Mouse (Mus musculus): ENCODE measurements at regions not wholly inside any gene's neighbourhood (a gene's known extent, or its start where the extent isn't known, plus 50 kb on each side); places are given as distances from the start of the nearest gene placed in this dataset.

DNA sequence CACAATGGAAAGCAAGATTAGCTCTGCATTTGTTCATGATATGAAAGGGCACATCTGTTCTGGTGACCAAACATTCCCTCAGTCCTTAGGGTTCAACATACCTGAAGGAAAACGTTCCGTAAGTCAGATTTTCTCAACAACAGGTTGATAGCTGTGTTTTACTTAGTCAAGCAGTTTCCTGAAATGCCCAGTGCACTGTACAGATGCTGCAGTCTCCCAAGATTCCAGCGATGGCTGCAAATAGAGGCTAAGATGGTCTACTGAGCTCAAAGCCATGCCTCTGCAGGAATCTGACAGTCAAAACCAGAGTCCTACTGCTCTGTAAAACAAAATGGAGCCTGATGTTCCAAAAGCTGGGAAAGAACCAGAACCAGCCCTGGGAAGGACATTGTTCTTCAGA lies 268.5 kb upstream of the Myo3a start:
- Histone ChIP-seq H3K36me3 (ENCODE audit: control insufficient read depth, insufficient read depth, low read length) (no peaks in the 10 kb centered on the region), H3K4me3 (ENCODE audit: low read depth, low read length) (no peak overlapping the region), H3K27ac (ENCODE audit: insufficient read depth, low read depth, low read length) (no peak overlapping the region), H3K27me3 (ENCODE audit: control insufficient read depth, insufficient read depth, low read length) (no peaks in the 10 kb centered on the region), H3K4me1 (ENCODE audit: control insufficient read depth, insufficient read depth, insufficient read length, low read length) (no peaks in the 10 kb centered on the region)
- 52% methylated on average over 3 of the region's 3 CpGs for WGBS
- TF ChIP-seq CTCF (IDR thresholded peaks at IDR 0.05; ENCODE audit: extremely low read depth, insufficient read length, insufficient replicate concordance, low read depth, low read length) (no peak), POLR2A (IDR thresholded peaks at IDR 0.05; ENCODE audit: low read depth, low read length) (no peak)

DNA sequence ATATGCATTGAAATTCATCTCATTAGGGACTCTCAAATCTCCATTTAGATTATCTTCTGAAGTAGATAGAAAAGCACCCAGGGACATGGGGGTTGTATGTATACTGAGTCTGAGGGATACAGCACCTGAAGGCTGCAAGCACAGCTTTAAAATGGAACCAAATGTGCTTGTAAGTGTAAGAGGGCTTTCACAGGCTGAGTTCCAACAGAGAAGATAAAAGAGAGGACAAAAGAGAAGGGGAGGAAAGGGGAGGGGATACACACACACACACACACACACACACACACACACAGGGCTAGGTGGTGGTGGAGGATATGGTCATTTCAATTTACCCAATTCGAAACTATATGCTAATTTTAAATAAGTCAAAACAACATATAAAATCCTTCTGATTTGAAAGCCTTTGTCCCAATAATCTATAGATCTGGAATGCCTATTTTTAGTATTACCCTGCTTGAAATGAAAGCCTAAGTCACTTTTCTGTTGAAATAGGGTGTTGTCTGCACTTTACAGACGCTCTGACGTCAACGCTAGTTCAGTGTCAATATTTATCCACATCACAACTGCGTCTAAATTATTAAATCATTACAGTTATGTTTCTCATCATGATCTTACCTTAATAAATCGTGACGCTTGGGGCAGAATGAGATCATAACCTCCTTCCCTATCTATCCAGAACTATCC lies 263.8 kb upstream of the Myo3a start:
- Histone ChIP-seq H3K4me3 (ENCODE audit: low read depth, low read length) (no peak overlapping the region), H3K4me1 (ENCODE audit: control insufficient read depth, insufficient read depth, insufficient read length, low read length) (no peaks in the 10 kb centered on the region), H3K27me3 (ENCODE audit: control insufficient read depth, insufficient read depth, low read length) (no peaks in the 10 kb centered on the region), H3K36me3 (ENCODE audit: control insufficient read depth, insufficient read depth, low read length) (no peaks in the 10 kb centered on the region), H3K27ac (ENCODE audit: insufficient read depth, low read depth, low read length) (no peak overlapping the region)
- TF ChIP-seq CTCF (IDR thresholded peaks at IDR 0.05; ENCODE audit: extremely low read depth, insufficient read length, insufficient replicate concordance, low read depth, low read length), result no peak
- no peak for TF ChIP-seq POLR2A (IDR thresholded peaks at IDR 0.05; ENCODE audit: low read depth, low read length)
- WGBS, result 7% methylated on average over 7 of the region's 7 CpGs

DNA sequence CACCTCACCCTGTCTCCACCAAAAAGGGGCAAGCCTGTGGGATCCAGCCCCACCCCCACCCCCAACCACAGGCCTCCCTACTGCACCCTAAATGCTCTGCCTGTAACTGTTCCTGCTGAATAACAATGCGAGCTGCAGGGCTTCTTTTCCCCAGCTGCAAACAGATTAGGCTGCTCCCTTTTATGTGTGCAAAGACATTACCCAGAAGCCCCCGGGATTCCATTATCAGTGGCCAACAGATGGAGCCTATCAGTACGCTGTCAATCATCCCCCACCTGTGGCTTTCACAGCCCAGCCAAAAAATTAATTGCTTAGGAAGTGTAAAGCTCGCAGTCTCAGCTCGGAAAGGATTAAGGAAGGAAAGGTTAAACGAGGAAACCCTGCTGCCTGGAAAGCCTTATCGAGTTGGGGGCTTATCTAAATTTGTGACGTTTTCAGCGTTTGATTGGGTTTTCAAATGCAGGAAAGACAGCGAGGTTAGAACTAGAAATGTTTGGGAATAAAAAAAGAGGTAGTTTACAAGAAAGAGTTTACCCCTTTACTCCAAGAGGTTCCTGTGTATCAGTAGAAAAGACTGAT lies 263.2 kb upstream of the Myo3a start:
- Histone ChIP-seq H3K4me3 (ENCODE audit: low read depth, low read length) (no peak overlapping the region), H3K27me3 (ENCODE audit: control insufficient read depth, insufficient read depth, low read length) (no peaks in the 10 kb centered on the region), H3K27ac (ENCODE audit: insufficient read depth, low read depth, low read length) (no peak overlapping the region), H3K4me1 (ENCODE audit: control insufficient read depth, insufficient read depth, insufficient read length, low read length) (no peaks in the 10 kb centered on the region), H3K36me3 (ENCODE audit: control insufficient read depth, insufficient read depth, low read length) (no peaks in the 10 kb centered on the region)
- TF ChIP-seq POLR2A (IDR thresholded peaks at IDR 0.05; ENCODE audit: low read depth, low read length) (no peak), CTCF (IDR thresholded peaks at IDR 0.05; ENCODE audit: extremely low read depth, insufficient read length, insufficient replicate concordance, low read depth, low read length) (no peak)
- 0% methylated on average over 10 of the region's 10 CpGs for WGBS

DNA sequence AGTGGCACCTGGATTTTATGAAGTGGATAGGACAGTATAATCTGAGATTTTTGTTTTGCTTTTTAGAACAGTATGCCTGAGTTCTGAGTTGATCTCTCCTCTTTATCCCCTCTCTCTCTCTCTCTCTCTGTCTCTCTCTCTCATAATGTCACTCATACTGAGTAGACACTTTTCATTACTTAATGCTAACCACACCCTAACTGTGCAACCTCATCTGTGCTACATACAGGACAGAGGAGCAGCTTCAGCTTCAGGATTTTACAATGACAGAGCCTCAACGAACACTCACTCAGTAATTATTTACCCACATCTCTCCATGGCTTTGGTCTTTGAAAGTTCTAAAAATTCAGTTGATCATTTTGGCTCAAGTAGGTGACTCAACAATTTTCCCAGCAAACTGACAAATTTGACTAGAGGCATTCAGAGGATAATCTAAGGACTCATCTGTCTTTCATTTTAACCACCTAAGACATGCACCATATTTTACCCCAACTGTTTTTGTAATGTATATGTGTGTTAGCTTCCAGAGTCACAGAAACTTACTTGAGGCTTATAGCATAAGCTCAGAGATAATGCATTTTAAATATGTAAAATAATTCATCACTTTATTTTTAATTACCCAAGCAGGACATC lies 256.4 kb upstream of the Myo3a start:
- no peak overlapping the region for H3K27ac ChIP-seq (ENCODE audit: insufficient read depth, low read depth, low read length)
- no peak overlapping the region for H3K4me3 ChIP-seq (ENCODE audit: low read depth, low read length)
- WGBS, result 60% methylated on average over 1 of the region's 1 CpGs
- H3K36me3 ChIP-seq (ENCODE audit: control insufficient read depth, insufficient read depth, low read length), result no peaks in the 10 kb centered on the region
- no peaks in the 10 kb centered on the region for H3K4me1 ChIP-seq (ENCODE audit: control insufficient read depth, insufficient read depth, insufficient read length, low read length)
- no peak for TF ChIP-seq POLR2A (IDR thresholded peaks at IDR 0.05; ENCODE audit: low read depth, low read length)
- no peak for TF ChIP-seq CTCF (IDR thresholded peaks at IDR 0.05; ENCODE audit: extremely low read depth, insufficient read length, insufficient replicate concordance, low read depth, low read length)
- no peaks in the 10 kb centered on the region for H3K27me3 ChIP-seq (ENCODE audit: control insufficient read depth, insufficient read depth, low read length)

DNA sequence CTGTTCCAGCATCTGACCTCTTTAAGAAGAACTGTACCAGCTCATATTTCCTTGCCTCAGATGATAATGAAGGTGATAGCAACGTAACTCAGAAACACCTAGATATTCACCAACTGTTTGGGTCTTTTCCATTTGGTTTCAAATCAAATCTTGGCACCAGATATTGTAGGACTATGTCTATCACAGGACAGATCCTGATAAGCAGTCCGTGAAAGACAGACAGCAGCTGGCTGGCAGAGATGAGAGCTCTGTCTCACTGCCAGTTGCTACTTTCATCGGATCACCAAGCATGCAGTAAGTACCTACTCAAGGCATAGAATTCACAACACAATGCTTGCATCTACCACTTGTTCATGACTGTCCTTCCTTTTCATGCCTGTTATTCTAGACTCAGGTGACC lies 252.7 kb upstream of the Myo3a start:
- Histone ChIP-seq H3K27me3 (ENCODE audit: control insufficient read depth, insufficient read depth, low read length) (no peaks in the 10 kb centered on the region), H3K4me1 (ENCODE audit: control insufficient read depth, insufficient read depth, insufficient read length, low read length) (no peaks in the 10 kb centered on the region), H3K27ac (ENCODE audit: insufficient read depth, low read depth, low read length) (no peak overlapping the region), H3K36me3 (ENCODE audit: control insufficient read depth, insufficient read depth, low read length) (no peaks in the 10 kb centered on the region), H3K4me3 (ENCODE audit: low read depth, low read length) (no peak overlapping the region)
- 48% methylated on average over 3 of the region's 3 CpGs for WGBS
- TF ChIP-seq POLR2A (IDR thresholded peaks at IDR 0.05; ENCODE audit: low read depth, low read length) (no peak), CTCF (IDR thresholded peaks at IDR 0.05; ENCODE audit: extremely low read depth, insufficient read length, insufficient replicate concordance, low read depth, low read length) (no peak)

DNA sequence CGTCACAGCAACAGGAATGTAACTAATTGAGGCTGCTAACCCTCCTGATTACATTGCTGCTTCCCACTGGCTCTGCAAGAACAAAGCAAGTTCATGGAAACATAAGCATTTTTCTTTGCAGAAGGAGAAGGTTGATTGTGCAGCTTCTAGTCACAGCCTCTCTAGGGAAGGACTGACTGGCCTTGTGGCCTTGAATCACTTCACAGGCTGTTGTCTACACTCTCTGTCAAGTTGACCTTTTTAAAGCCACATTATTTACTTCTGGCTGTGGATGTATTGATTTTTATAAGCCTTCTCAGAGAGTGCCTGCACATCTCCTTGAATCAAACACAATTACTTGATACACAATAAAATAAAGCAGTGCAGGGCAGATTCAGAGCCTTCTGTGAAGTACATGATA lies 251.8 kb upstream of the Myo3a start:
- 43% methylated on average over 1 of the region's 1 CpGs for WGBS
- no peaks in the 10 kb centered on the region for H3K36me3 ChIP-seq (ENCODE audit: control insufficient read depth, insufficient read depth, low read length)
- H3K4me1 ChIP-seq (ENCODE audit: control insufficient read depth, insufficient read depth, insufficient read length, low read length), result no peaks in the 10 kb centered on the region
- H3K27ac ChIP-seq (ENCODE audit: insufficient read depth, low read depth, low read length), result no peak overlapping the region
- H3K4me3 ChIP-seq (ENCODE audit: low read depth, low read length), result no peak overlapping the region
- H3K27me3 ChIP-seq (ENCODE audit: control insufficient read depth, insufficient read depth, low read length), result no peaks in the 10 kb centered on the region
- TF ChIP-seq POLR2A (IDR thresholded peaks at IDR 0.05; ENCODE audit: low read depth, low read length) (no peak), CTCF (IDR thresholded peaks at IDR 0.05; ENCODE audit: extremely low read depth, insufficient read length, insufficient replicate concordance, low read depth, low read length) (no peak)

DNA sequence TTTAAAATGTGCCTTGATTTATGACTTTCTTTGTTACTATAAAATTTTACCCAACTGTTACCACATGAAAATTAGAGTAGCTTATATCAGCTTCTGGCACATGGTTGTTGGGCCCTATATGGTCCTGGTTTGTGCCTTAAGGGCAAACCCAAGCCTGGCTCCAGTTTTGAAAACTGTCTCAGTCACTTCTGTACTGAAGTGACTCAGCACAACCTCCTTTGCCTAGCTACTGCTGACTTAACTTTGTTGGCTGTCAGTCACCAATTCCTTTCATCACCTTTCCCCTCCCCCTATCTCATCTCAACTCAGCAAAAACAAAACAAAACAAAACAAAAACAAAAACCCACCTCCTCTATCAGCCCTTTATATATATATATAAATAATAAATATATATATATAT lies 251.0 kb upstream of the Myo3a start:
- no peaks in the 10 kb centered on the region for H3K27me3 ChIP-seq (ENCODE audit: control insufficient read depth, insufficient read depth, low read length)
- TF ChIP-seq POLR2A (IDR thresholded peaks at IDR 0.05; ENCODE audit: low read depth, low read length), result no peak

More for the DNA sequence above, 251.0 kb upstream of the Myo3a start:
- no peaks in the 10 kb centered on the region for H3K36me3 ChIP-seq (ENCODE audit: control insufficient read depth, insufficient read depth, low read length)
- no peak overlapping the region for H3K4me3 ChIP-seq (ENCODE audit: low read depth, low read length)
- H3K27ac ChIP-seq (ENCODE audit: insufficient read depth, low read depth, low read length), result no peak overlapping the region
- no peaks in the 10 kb centered on the region for H3K4me1 ChIP-seq (ENCODE audit: control insufficient read depth, insufficient read depth, insufficient read length, low read length)
